Mouse (Mus musculus): ENCODE results near the gene C1ra.

DNA sequence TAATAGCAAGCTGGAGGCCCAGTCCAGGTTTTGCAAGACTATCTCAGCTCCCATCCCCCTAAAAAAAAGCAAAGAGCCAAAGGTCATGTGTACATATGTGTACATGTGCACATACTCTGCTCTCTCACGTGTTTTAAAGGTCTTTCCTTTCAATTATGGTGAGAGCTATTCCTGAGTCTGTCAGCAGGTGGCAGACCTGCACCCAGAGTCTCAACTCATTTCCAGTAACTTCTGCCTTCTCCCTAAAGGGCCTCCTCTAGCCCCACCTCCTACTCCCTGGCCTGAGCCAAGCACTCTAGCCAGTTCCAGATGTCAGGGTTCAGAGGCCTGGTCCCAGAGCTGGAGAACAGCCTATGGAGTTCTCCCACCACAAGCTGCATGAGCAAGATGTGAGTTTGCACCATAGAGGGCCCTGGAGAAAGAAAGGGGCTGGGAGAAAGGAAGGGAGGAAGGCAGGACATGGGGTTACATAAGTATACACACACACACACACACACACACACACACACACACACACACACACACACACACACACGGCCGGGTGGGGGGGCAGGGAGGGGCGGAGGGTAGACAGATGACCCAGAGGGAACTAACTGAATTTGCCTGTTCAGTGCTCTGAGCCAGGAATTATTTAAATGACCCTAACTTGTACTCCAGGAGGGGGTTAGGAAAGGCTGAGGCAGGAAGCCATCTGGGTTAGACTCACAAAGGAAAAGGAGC is 19.2 kb upstream of the C1ra start, which contains the start of gene C1rl:
- TF ChIP-seq CTCF (IDR thresholded peaks at IDR 0.05; ENCODE audit: low read depth, low read length), result peak; percentile 81
- no peak for TF ChIP-seq GATA1 (IDR thresholded peaks at IDR 0.05; ENCODE audit: borderline replicate concordance, low read length)
- no peak for TF ChIP-seq TAL1 (conservative IDR thresholded peaks at IDR 0.05; ENCODE audit: low read depth, low read length)
